Mouse (Mus musculus) ES-E14 (cell line): ENCODE data around the gene Arrb2. TPM values are rescaled to one million over a fixed set of nuclear protein-coding genes. Genes with fewer than 3 reads are reported as not detected.

Source experiments
- DNase-seq: peaks from one replicate; pipeline ENCODE4 v3.0.0-alpha.2; 2013; ENCODE audit warnings: low read depth, low spot score
- H3K27ac ChIP-seq: 2 replicates; pipeline ENCODE4 v1.5.1; 2012; ENCODE audit warnings: low read depth, mild to moderate bottlenecking, low read length, moderate library complexity, mixed read lengths; ENCODE audit not compliant: poor library complexity, insufficient read depth, severe bottlenecking
- H3K36me3 ChIP-seq: 2 replicates; pipeline ENCODE4 v1.6.1; 2012; ENCODE audit warnings: mild to moderate bottlenecking, low read length, moderate library complexity, mixed read lengths; ENCODE audit not compliant: control insufficient read depth, poor library complexity, insufficient read depth, severe bottlenecking
- H3K4me1 ChIP-seq, 2 experiments: fragments of 150-350 bp in 1 of 2; sonication (generic) in 1 of 2; 2 replicates each; pipeline ENCODE4 v1.6.1; 2012; ENCODE audit warnings: low read length in 2 of 2, mild to moderate bottlenecking in 1 of 2, mixed read lengths in 1 of 2; ENCODE audit not compliant: control insufficient read depth in 2 of 2, insufficient read depth in 2 of 2, poor library complexity in 1 of 2
- H3K4me3 ChIP-seq, 2 experiments: fragments of 150-350 bp in 1 of 2; sonication (generic) in 1 of 2; 2 replicates each; pipeline ENCODE4 v1.5.1; 2012; ENCODE audit warnings: low read length in 2 of 2, low read depth in 1 of 2, mild to moderate bottlenecking in 1 of 2, mixed read lengths in 1 of 2; ENCODE audit not compliant: insufficient read depth in 1 of 2, poor library complexity in 1 of 2, severe bottlenecking in 1 of 2
- H3K9ac ChIP-seq: 2 replicates; pipeline ENCODE4 v1.6.1; 2012; ENCODE audit warnings: low read depth, mild to moderate bottlenecking, low read length, mixed read lengths; ENCODE audit not compliant: poor library complexity, insufficient read depth, severe bottlenecking
- H3K9me3 ChIP-seq: fragments of 150-350 bp; sonication (generic); 2 replicates; pipeline ENCODE4 v1.6.1; 2012; ENCODE audit warnings: low read depth, mild to moderate bottlenecking, low read length; ENCODE audit not compliant: control insufficient read depth, insufficient read depth
- CHD2 ChIP-seq: IDR thresholded peaks from 2 replicates; pipeline ENCODE4 v1.6.1; 2014; ENCODE audit warnings: mild to moderate bottlenecking, low read depth, low read length, inconsistent platforms
- HCFC1 ChIP-seq: IDR thresholded peaks from 2 replicates; pipeline ENCODE4 v1.6.1; 2012; ENCODE audit warnings: low read length, inconsistent platforms, borderline replicate concordance; ENCODE audit not compliant: insufficient read depth
- MAFK ChIP-seq: IDR thresholded peaks from 2 replicates; pipeline ENCODE4 v1.6.1; 2014; ENCODE audit warnings: mild to moderate bottlenecking, low read depth, low read length, inconsistent platforms; ENCODE audit not compliant: insufficient read depth
- ZC3H11A ChIP-seq: IDR thresholded peaks from 2 replicates; pipeline ENCODE4 v1.6.1; 2012; ENCODE audit warnings: low read depth, mild to moderate bottlenecking, inconsistent platforms, low read length, borderline replicate concordance
- ZNF384 ChIP-seq: IDR thresholded peaks from 2 replicates; pipeline ENCODE4 v1.6.1; 2012; ENCODE audit warnings: low read depth, low read length, inconsistent platforms
- in situ Hi-C, 2 experiments: fragments of 600-800 bp; cut with MboI; formaldehyde crosslinking; loops; one replicate each; pipeline ENCODE4 v1.15.1; 2025; ENCODE audit warnings: low sequenced_read_pairs in 2 of 2, inconsistent platforms in 1 of 2; ENCODE audit not compliant: unreplicated experiment in 2 of 2
- total RNA-seq: library from RNA; depleted of rRNA; stranded (reverse); fragments of 300-350 nt; gene quantifications from 2 replicates; pipeline ENCODE4 v1.2.3, GENCODE M21; 2012; rRNA removed

Gene Arrb2
- total RNA-seq, result 30.6 and 43.1 TPM in 2 replicates

DNA sequence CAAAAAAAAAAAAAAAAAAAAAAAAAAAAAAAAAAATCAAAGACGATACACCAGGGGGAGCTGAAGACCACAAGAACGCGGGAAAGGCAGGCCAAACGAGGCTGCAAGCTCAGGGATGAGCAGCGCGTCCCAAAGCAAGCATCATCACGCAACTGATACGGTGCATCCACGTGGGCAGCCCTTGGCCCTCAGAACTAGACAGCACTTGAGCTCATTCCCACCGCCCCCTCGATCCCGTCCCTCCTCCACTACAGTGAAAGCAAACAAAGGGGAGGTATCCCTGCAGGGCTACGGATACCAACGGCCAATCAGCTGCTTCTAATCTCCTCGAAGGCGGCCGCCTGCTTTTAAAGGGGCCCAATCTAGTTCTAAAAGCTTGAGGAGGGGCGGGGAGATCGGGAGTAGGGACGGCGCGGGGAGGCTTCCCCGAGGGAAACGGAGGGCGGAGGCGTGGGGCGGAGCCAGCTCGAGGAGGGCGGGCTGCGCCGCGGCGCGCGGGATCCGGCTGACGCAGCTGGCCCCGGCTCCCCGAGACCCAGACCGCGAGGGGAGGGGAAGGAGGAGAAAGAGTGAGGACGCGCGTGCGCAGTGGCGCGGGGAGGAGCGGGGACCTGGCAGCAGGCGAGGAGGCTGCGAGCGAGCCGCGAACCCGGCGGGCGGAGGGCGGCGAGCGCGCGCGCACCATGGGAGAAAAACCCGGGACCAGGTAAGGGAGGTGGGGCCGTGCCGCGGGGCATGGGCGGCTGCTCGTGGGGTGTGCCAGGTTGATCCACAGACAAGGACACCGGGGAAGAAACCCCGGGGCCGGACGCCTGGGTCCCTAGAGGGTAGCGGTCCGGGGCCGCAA, at the start of gene Arrb2:
TSS of gene Arrb2 (plus strand) at position 588 of the 847 bp plus-strand sequence.
- TF ChIP-seq HCFC1 (0 out of 2 replicates have a peak, but pooled peaks have one; percentile 51), ZNF384 (peak; percentile 97), MAFK (0 out of 2 replicates have a peak, but pooled peaks have one; percentile 26), CHD2 (no peak)
- peak within 1 kb of the TSS; percentile 83 for H3K9ac ChIP-seq
- peak within 1 kb of the TSS; percentile 84 to 96 for H3K4me3 ChIP-seq
- peak; percentile 96 for DNase-seq
- peaks cover 2 to 13% of the 10 kb centered on the region in 2 experiments; a peak in 2 of 4 replicates for H3K4me1 ChIP-seq
- no peaks in the 10 kb centered on the region for H3K9me3 ChIP-seq
- peaks cover 14% of the 10 kb centered on the region for H3K36me3 ChIP-seq
- no peak within 1 kb of the TSS; the same call in 1 of the 2 replicates for H3K27ac ChIP-seq
- in situ Hi-C loops, result no loop called here

DNA sequence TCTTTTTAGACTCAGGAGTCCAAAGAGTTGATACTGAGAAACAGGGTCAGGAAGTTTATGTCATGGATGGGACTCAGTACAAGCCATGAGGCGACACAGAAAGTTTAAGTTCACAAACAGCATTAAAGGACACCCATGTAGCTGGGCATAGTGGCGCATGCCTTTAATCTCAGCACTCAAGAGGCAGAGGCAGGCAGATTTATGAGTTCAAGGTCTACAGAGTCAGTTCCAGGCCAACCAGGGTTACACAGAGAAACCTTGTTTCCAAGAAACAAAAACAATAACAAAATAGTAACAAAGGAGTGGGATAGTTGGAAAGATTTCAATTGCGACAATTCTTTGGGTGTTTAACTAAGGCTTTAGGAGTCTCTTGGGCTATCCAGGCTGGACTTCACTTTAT, 48.3 kb upstream of the Arrb2 start:
- no peak for TF ChIP-seq MAFK
- TF ChIP-seq ZC3H11A, result no peak
- no peak for TF ChIP-seq CHD2
- TF ChIP-seq ZNF384, result no peak
- no peak for TF ChIP-seq HCFC1
- in situ Hi-C loops, result no loop called here
- no peaks in the 10 kb centered on the region for H3K4me1 ChIP-seq
- peaks cover 5% of the 10 kb centered on the region for H3K36me3 ChIP-seq
- no peak overlapping the region for H3K27ac ChIP-seq
- H3K4me3 ChIP-seq, result no peak overlapping the region
- H3K9me3 ChIP-seq, result no peaks in the 10 kb centered on the region
- DNase-seq, result no peak
- H3K9ac ChIP-seq, result no peak overlapping the region

DNA sequence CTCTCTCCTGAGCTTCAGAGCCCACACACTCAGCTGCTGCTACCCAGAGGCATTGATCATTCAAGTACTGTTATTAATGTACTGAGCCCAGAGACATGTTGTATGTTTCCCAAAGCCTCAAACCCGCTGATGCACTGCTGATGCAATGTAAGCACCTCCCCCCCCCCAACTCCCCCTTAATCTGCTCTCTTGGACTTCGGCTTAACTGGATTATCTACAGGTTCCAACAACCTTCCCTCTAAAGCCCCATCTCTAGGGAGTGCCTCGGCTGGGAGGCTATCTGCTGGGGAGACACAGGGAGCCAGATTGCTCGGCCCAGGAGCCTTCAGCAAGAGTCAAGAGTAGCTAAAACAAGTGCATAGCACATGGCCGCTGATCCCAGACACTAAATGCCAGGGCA, 45.0 kb upstream of the Arrb2 start:
- no peak overlapping the region for H3K4me3 ChIP-seq
- H3K27ac ChIP-seq, result no peak overlapping the region
- no peak for DNase-seq
- in situ Hi-C loops, result no loop called here
- TF ChIP-seq HCFC1, result no peak
- no peak for TF ChIP-seq ZC3H11A
- no peak for TF ChIP-seq MAFK
- TF ChIP-seq ZNF384, result no peak
- no peak for TF ChIP-seq CHD2
- no peak overlapping the region for H3K9ac ChIP-seq
- H3K4me1 ChIP-seq, result no peaks in the 10 kb centered on the region
- no peaks in the 10 kb centered on the region for H3K9me3 ChIP-seq
- peaks cover 11% of the 10 kb centered on the region for H3K36me3 ChIP-seq

DNA sequence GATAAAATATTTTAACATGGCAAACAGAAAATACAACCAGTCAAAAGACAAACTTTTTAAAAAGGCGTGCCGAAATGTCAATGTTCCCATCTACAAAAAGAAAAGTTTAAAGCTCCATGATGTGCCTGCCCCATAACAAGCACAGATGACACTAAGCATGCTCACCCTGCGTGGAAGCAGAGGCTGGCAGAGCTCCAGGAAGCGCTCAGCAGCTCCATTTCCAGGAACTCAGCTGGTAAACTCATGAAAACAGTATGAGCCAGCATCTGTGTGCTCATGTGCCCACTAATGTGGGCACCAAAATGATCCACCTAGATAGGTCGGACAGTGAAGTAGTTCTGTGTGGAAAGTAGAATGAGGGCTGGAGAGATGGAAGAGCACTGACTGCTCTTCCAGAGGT, 43.0 kb upstream of the Arrb2 start:
- no peaks in the 10 kb centered on the region for H3K9me3 ChIP-seq
- in situ Hi-C loops, result no loop called here
- no peak for DNase-seq
- H3K4me1 ChIP-seq, result no peaks in the 10 kb centered on the region
- no peak overlapping the region for H3K9ac ChIP-seq
- H3K36me3 ChIP-seq, result peaks cover 27% of the 10 kb centered on the region
- TF ChIP-seq CHD2, result no peak
- no peak for TF ChIP-seq MAFK
- TF ChIP-seq ZC3H11A, result no peak
- no peak for TF ChIP-seq ZNF384
- no peak for TF ChIP-seq HCFC1
- H3K27ac ChIP-seq, result no peak overlapping the region
- H3K4me3 ChIP-seq, result no peak overlapping the region
